Mouse (Mus musculus): ENCODE data around the gene Syngr4.

The Syngr4 gene

DNA sequence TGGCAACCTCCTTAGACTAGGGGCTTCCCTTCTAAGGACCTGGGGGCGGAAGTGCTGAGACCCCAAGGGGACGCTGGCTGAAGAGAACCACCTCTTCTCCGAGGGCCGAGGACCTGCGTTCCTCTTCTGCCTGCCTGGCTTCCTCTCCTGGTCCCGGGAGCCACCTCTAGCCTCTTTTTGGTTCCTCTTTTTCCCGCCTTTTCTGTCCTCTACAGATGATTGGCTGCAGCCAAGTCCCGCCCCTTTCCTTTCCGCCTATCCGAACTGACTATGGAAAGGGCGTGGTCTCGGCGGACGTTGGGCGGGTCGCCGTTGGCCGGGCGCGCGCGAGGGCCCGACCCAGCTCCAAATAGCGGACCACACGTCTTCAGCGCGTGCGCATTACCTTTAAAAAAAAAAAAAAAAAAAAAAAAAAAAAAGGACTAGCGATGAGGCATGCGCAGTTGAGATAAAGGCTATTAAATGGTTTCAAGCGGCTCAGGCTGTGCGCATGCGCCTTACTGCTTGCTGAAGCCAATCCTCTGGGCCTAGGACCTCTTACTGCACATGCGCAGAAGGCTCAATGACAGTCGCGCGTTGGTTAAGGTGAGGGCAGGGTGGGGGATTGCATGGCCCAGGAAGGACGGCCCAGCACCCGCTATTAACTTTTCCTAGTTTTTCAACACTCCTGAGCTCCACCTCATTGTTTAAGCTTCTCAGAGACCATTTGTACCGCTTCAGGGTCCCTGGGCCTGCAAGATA, at the start of gene Syngr4, which contains the start of gene Tmem143:
TSS of gene Syngr4 (minus strand) at position 198 of the 741 bp plus-strand sequence.
TSS of gene Tmem143 (plus strand) at position 425 of the 741 bp plus-strand sequence.
- under 1% methylated on average over 40 of the region's 40 CpGs for WGBS

GRCm38 (mm10) chr7:45943280-45943679, 46.8 kb upstream of the Syngr4 start:
- WGBS = 58% methylated on average over 1 of the region's 1 CpGs

DNA sequence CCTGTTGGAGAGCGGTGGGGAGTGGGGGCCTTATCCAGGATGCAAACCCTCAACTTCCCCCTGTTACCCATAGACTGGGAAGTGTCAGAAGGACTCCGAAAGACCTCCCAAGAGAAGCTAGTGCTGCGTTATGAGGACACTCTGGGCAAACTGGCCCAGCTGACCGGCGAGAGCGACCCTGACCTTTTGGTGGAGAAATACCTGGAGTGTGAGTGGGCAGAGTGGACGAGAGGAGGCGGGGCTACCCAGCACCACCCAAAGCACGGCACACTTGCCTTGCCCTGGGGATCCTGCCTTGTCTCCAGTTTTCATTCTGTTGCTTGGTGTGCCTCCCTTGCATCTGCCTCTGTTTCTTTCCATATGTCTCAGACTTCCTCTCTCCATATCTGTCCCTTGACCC, 45.5 kb upstream of the Syngr4 start:
- WGBS = 92% methylated on average over 9 of the region's 9 CpGs

DNA sequence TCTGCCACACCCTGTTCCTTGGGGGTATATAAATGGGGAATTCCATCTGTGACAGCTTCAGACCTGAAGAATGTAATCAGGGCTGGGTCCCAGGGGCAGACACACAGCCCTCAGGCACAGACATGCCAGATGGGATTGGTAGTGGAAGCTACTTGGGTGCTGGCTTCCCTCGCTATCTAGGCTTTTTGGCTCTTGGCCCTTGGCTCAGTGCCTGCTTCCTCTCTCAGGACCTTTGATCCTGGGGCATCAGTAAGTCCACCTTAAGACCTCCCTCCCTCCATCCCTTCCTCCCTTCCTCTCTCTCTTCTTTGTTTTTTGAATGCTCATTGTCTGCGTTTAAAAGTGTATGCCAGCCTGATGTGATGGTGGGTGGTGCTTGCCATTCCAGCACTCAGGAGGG, 43.3 kb upstream of the Syngr4 start:
- WGBS = 55% methylated on average over 2 of the region's 2 CpGs

DNA sequence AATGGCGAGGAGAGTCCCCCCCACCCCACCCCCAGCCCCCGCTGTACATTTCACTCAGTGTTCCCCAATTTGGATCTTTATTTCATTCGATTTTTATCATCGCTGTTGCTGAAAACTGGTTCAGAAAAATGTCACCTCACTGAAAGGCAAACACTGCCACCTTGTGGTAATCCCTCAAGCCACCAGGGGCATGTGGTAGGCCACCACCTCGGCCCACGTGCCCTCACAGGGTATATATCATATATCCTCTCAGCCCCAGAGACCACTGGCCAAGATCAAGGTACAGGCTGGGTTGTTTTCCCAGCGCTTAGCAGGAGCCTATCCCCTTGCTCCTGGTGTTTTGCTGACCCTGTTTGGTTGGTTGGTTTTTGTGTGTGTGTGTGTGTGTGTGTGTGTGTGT, 38.6 kb upstream of the Syngr4 start:
- 15% methylated on average over 7 of the region's 7 CpGs for WGBS

DNA sequence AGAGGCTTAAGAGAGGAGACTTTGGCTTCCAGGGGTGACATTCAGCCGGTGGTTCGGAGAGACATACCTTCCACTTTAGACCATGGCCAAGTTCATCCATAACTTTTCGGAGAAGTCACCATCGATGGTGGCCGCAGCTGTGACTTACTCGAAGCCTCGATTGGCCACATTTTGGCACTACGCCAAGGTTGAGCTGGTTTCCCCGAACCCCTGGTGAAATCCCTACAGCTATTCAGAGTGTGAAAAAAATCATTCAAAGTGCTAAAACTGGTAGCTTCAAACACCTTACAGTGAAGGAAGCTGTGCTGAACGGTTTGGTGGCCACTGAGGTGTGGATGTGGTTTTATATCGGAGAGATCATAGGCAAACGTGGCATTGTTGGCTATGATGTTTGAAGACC, 37.3 kb upstream of the Syngr4 start:
- 88% methylated on average over 12 of the region's 12 CpGs for WGBS

DNA sequence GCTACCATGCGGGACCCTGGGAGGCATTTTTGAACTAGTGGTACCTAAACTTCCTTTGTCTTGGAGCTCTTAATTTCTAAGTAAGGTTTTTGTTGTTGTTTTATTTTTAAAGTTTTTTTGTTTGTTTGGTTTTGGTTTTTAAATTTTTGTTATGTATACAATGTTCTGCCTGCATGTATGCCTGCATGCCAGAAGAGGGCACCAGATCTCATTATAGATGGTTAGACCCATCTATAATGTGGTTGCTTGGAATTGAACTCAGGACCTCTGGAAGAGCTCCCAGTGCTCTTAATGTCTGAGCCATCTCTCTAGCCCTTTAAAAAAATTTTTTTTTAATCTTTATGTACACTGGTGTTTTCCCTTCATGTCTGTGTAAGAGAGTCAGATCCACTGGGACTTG, 33.2 kb upstream of the Syngr4 start:
- WGBS = 100% methylated on average over 1 of the region's 1 CpGs

- 33% methylated on average over 19 of the region's 23 CpGs for WGBS
Measured at GRCm38 (mm10) chr7:45928626-45929295, 32.2 kb upstream of the Syngr4 start.

- 38% methylated on average over 14 of the region's 14 CpGs for WGBS
Measured at GRCm38 (mm10) chr7:45924429-45924816, 27.9 kb upstream of the Syngr4 start.

GRCm38 (mm10) chr7:45923762-45924428, 27.4 kb upstream of the Syngr4 start, which contains the start of gene Ccdc114:
Gene Ccdc114, plus strand, starts transcription at chr7:45924072.
- WGBS = 12% methylated on average over 24 of the region's 24 CpGs

- WGBS = under 1% methylated on average over 37 of the region's 37 CpGs
Measured at GRCm38 (mm10) chr7:45922928-45923761, 26.6 kb upstream of the Syngr4 start.

GRCm38 (mm10) chr7:45921950-45922600, 25.6 kb upstream of the Syngr4 start:
- 77% methylated on average over 12 of the region's 12 CpGs for whole genome bisulfite sequencing

DNA sequence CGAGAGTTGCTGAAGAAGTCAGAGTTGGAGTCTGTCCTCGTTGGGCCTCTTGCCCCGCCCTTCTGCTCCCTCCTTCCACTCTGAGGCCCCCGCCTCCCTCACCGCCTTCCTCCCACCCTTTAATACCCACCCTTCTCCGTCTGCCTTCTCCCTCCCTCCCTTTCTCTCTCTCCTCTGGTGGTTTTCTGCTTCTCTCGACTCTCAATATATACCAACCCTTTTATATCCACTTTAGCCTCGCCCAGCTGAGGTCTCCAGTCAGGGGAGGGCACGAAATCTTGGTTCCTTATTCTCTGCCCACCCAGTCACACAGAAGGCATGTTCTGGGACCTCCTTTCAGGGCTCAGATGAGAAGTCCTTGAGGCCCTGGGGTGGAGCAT, 24.7 kb upstream of the Syngr4 start, which contains the start of gene Emp3:
TSS of gene Emp3 (minus strand) at position 163 of the 380 bp plus-strand sequence.
- 47% methylated on average over 9 of the region's 9 CpGs for WGBS

- WGBS = 50% methylated on average over 9 of the region's 9 CpGs
Measured at GRCm38 (mm10) chr7:45920583-45921241, 24.2 kb upstream of the Syngr4 start.

GRCm38 (mm10) chr7:45919761-45920160, 23.2 kb upstream of the Syngr4 start:
- 76% methylated on average over 4 of the region's 4 CpGs for WGBS

- 75% methylated on average over 14 of the region's 14 CpGs for WGBS
Measured at GRCm38 (mm10) chr7:45919083-45919671, 22.7 kb upstream of the Syngr4 start.

DNA sequence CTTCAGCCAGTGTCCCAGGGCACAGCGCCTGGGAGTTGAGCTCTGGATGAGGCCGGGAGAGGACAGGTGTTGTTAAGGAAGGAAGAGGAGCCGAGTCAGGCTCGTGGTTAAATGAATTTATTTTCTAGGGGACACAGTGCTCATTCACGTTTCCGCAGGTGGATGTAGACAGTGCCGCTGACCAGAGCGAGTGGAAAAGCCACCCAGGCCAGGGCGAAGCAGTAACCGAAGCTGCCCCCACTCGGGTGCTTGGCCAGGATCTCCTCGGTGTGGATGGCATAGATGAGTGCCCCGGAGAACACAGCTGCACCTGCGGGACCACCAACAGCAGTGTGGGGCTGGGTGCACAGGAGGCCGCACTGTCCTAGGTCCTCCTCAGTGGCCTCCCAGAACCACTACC, 21.4 kb upstream of the Syngr4 start:
- 91% methylated on average over 15 of the region's 15 CpGs for WGBS

- 39% methylated on average over 13 of the region's 13 CpGs for WGBS
Measured at GRCm38 (mm10) chr7:45917004-45917704, 20.6 kb upstream of the Syngr4 start.
